Mouse (Mus musculus): Measurements from ENCODE around the gene Tstd2.

GRCm38 (mm10) chr4:46138287-46139222 is at the start of gene Tstd2, which contains the start of gene Ncbp1:
- TF ChIP-seq ZC3H11A (IDR thresholded peaks at IDR 0.05; ENCODE audit: borderline replicate concordance, low read depth, low read length) (no peak), CHD2 (IDR thresholded peaks at IDR 0.05; ENCODE audit: low read depth, low read length) (no peak), MAFK (IDR thresholded peaks at IDR 0.05; ENCODE audit: insufficient read depth, low read depth, low read length) (no peak)

All from ES-E14 (cell line).